Mouse (Mus musculus) liver, embryonic 14.5 days (tissue): ENCODE measurements around the gene Lonp2. TPM values are rescaled to one million over a fixed set of nuclear protein-coding genes. Genes with fewer than 3 reads are reported as not detected.

ENCODE experiments used
- ATAC-seq: fragments of 200-750 bp; cut with Nextera tagmentation; 2 replicates; pipeline ENCODE4 v1.8.0; 2017; ENCODE audit warnings: moderate number of reproducible peaks, mild to moderate bottlenecking, moderate library complexity; ENCODE audit not compliant: insufficient read depth
- DNase-seq, 3 experiments: peaks; one replicate each; pipeline ENCODE4 v3.0.0-alpha.2; 2012 to 2013; ENCODE audit warnings: low read depth in 3 of 3, low spot score in 3 of 3
- H3K27ac ChIP-seq: fragments of 300-500 bp; sonication (generic); 2 replicates; pipeline ENCODE4 v1.5.1; 2014; ENCODE audit warnings: moderate library complexity, mild to moderate bottlenecking, control low read depth, inconsistent platforms
- H3K27me3 ChIP-seq: fragments of 300-500 bp; sonication (generic); 2 replicates; pipeline ENCODE4 v1.6.1; 2014; ENCODE audit warnings: mild to moderate bottlenecking, low read length, moderate library complexity; ENCODE audit not compliant: control insufficient read depth, insufficient read depth
- H3K36me3 ChIP-seq: fragments of 300-500 bp; sonication (generic); replicated peaks from 2 replicates; pipeline ENCODE4 v1.6.1; 2014; ENCODE audit warnings: low read depth; ENCODE audit not compliant: control insufficient read depth, insufficient read depth
- H3K4me1 ChIP-seq, 2 experiments: fragments of 200-500 bp in 1 of 2; fragments of 300-500 bp in 1 of 2; sonication (generic) in 1 of 2; replicated peaks; 2 replicates each; pipeline ENCODE4 v1.6.1; 2012 to 2014; ENCODE audit warnings: antibody characterized with exemption in 1 of 2, inconsistent platforms in 1 of 2, low read length in 1 of 2; ENCODE audit not compliant: control insufficient read depth in 2 of 2, insufficient read depth in 2 of 2
- H3K4me2 ChIP-seq: fragments of 300-500 bp; sonication (generic); 2 replicates; pipeline ENCODE4 v1.6.1; 2014; ENCODE audit warnings: low read depth, mild to moderate bottlenecking, control low read depth, moderate library complexity
- H3K4me3 ChIP-seq, 2 experiments: fragments of 200-500 bp in 1 of 2; fragments of 300-500 bp in 1 of 2; sonication (generic) in 1 of 2; 2 replicates each; pipeline ENCODE4 v1.5.1; 2012 to 2014; ENCODE audit warnings: low read depth in 2 of 2, low read length in 2 of 2, mild to moderate bottlenecking in 2 of 2, control low read depth in 1 of 2, inconsistent platforms in 1 of 2, moderate library complexity in 1 of 2; ENCODE audit not compliant: insufficient read depth in 1 of 2
- H3K9ac ChIP-seq: fragments of 300-500 bp; sonication (generic); replicated peaks from 2 replicates; pipeline ENCODE4 v1.6.1; 2014; ENCODE audit warnings: mild to moderate bottlenecking, control low read depth, moderate library complexity
- H3K9me3 ChIP-seq: fragments of 300-500 bp; sonication (generic); 2 replicates; pipeline ENCODE4 v1.6.1; 2016; ENCODE audit warnings: low read length, mixed read lengths; ENCODE audit not compliant: control insufficient read depth
- CTCF ChIP-seq: IDR thresholded peaks from 2 replicates; pipeline ENCODE4 v1.5.1; 2016; ENCODE audit warnings: antibody characterized with exemption, low read depth, control low read depth
- EP300 ChIP-seq: IDR thresholded peaks from 2 replicates; pipeline ENCODE4 v1.6.1; 2016; ENCODE audit warnings: antibody characterized with exemption, low read depth
- WGBS: fragments of 180-500 bp; shearing (Covaris S2); extraction: QIAGEN DNeasy Blood & Tissue Kit; methylation state at CpG from one replicate; pipeline ENCODE4 v1.1.7; 2014; ENCODE audit not compliant: insufficient replicate concordance; 5-methylcytosine and 5-hydroxymethylcytosine counted together
- polyA plus RNA-seq, 2 experiments: library from polyadenylated mRNA; depleted of rRNA in 1 of 2; stranded (reverse) in 1 of 2; unstranded in 1 of 2; fragments of >200 nt; fragmentation: Nextera tagmentation in 1 of 2; extraction: Ambion mirVana in 1 of 2; gene quantifications; 2 replicates each; pipeline versions ENCODE4 v1.2.1 to v1.2.3; 2012 to 2014

The Lonp2 gene
- polyA plus RNA-seq, 2 experiments = 16.6 to 34.2 TPM

- DNase-seq = no peak
- Histone ChIP-seq H3K9me3 (no peaks in the 10 kb centered on the region), H3K4me1 (peaks cover 0 to 6% of the 10 kb centered on the region in 2 experiments; a peak in 2 of 4 replicates), H3K36me3 (peaks cover 9% of the 10 kb centered on the region), H3K4me3 (no peak overlapping the region), H3K27me3 (no peaks in the 10 kb centered on the region), H3K9ac (no peak overlapping the region), H3K4me2 (no peak overlapping the region), H3K27ac (no peak overlapping the region)
- 59% methylated on average over 4 of the region's 4 CpGs for WGBS
- TF ChIP-seq CTCF (no peak), EP300 (no peak)
- ATAC-seq = no peak
These were observed 7.6 kb downstream of the Lonp2 start for GRCm38 (mm10) chr8:86631395-86631794.

DNA sequence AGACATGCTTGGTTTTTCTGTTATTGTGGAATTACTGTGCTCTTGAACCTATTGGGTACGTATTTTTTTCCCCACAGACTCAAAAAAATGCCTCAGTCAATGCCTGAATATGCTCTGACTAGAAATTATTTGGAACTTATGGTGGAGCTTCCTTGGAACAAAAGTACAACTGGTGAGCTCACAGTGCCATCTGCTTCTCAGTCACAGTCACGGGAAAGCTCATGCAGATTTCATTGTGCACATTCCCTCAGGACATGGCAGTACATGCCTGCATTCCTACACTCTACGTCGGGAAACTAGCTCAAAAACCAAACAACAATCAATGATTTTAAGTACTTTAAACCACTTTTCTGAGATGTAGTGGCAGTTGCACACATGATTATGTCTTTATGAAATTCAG is 14.0 kb downstream of the Lonp2 start:
- no peak overlapping the region for H3K4me3 ChIP-seq
- no peak overlapping the region for H3K4me2 ChIP-seq
- ATAC-seq (no peak), DNase-seq (no peak)
- H3K27ac ChIP-seq = no peak overlapping the region
- H3K9me3 ChIP-seq = no peaks in the 10 kb centered on the region
- peaks cover 28% of the 10 kb centered on the region for H3K36me3 ChIP-seq
- no peak overlapping the region for H3K9ac ChIP-seq
- no peaks in the 10 kb centered on the region for H3K27me3 ChIP-seq
- 76% methylated on average over 4 of the region's 4 CpGs for WGBS
- H3K4me1 ChIP-seq = no peaks in the 10 kb centered on the region
- no peak for TF ChIP-seq CTCF

GRCm38 (mm10) chr8:86638981-86639380 is 15.1 kb downstream of the Lonp2 start:
- Histone ChIP-seq H3K27ac (no peak overlapping the region), H3K4me2 (no peak overlapping the region), H3K27me3 (no peaks in the 10 kb centered on the region), H3K4me1 (no peaks in the 10 kb centered on the region), H3K9me3 (no peaks in the 10 kb centered on the region), H3K4me3 (no peak overlapping the region), H3K36me3 (peaks cover 28% of the 10 kb centered on the region), H3K9ac (no peak overlapping the region)
- 71% methylated on average over 4 of the region's 4 CpGs for WGBS
- TF ChIP-seq CTCF = no peak
- no peak for TF ChIP-seq EP300
- DNase-seq (no peak), ATAC-seq (no peak)

GRCm38 (mm10) chr8:86642682-86643081 is 18.8 kb downstream of the Lonp2 start:
- no peaks in the 10 kb centered on the region for H3K4me1 ChIP-seq

GRCm38 (mm10) chr8:86644661-86645060 is 20.8 kb downstream of the Lonp2 start:
- Histone ChIP-seq H3K9ac (no peak overlapping the region), H3K27me3 (no peaks in the 10 kb centered on the region), H3K4me2 (no peak overlapping the region), H3K4me3 (no peak overlapping the region), H3K27ac (no peak overlapping the region), H3K4me1 (no peaks in the 10 kb centered on the region), H3K9me3 (no peaks in the 10 kb centered on the region), H3K36me3 (peaks cover 9% of the 10 kb centered on the region)
- TF ChIP-seq EP300 (no peak), CTCF (no peak)
- DNase-seq (no peak), ATAC-seq (no peak)
- 83% methylated on average over 4 of the region's 4 CpGs for WGBS

More at GRCm38 (mm10) chr8:86642682-86643081, 18.8 kb downstream of the Lonp2 start:
- Histone ChIP-seq H3K4me3 (no peak overlapping the region), H3K36me3 (peaks cover 21% of the 10 kb centered on the region), H3K27me3 (no peaks in the 10 kb centered on the region), H3K9me3 (no peaks in the 10 kb centered on the region), H3K4me2 (no peak overlapping the region), H3K9ac (no peak overlapping the region), H3K27ac (no peak overlapping the region)
- DNase-seq (no peak), ATAC-seq (no peak)
- TF ChIP-seq CTCF (no peak), EP300 (no peak)
- WGBS = 79% methylated on average over 3 of the region's 3 CpGs
